Mouse (Mus musculus): ENCODE measurements around the gene Fam185a.

Gene Fam185a

DNA sequence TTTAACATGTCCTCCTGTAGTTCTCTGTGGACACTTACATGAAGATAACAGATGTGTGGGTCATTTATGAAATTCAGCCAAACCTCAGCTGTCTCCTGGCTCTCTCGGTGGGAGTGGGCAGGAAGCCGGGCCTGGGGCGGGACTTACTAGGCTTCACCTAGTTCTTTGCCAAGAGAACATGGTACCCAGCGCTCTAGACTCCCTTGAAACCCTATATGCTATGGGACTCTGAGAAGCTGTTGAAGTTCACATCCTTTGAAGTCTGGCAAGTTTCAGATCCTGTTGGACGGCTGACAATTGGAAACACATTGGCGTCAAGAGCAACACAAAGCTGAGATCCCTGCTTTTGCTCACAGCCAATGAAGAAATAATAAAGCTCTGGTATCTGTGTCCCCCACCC, 71.6 kb downstream of the Fam185a start:
- DNase-seq, result no peak

DNA sequence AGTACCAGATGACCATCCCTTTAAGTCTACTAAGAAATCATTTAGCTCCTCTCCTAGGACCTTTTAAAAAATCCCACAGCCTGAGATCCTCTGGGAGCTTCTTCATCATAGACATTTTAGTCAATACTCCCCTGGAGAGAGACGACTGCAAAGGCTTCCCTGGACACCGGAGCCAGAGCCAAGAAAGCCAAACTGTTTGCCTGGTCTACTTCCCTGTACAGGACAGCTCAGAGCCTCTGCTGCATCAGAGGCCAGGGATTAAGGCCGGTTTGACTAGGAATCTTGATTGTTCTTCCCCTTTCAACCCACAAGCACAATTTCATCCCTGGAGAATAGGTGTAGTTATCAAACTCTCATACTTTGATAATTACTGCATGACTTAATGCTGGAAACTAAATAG, 72.1 kb downstream of the Fam185a start:
- no peak for DNase-seq

DNA sequence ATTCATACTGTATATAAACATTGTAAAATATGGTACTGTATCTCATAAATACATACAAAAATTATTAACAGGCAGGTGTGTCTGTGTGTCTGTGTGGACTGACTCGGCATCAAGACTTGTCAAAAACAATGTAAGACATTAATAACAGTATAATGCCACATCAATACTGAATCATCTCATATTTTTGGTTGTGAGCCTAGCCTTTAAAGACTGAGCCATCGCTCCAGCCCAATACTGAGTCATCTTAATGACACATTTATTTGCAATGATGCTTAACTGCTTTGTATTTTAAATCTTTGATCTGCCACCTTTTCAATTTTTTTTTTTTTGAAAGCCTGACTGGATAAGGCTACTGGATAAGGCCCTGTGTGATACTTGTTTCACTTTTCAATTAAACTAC, 73.7 kb downstream of the Fam185a start:
- DNase-seq, result no peak

DNA sequence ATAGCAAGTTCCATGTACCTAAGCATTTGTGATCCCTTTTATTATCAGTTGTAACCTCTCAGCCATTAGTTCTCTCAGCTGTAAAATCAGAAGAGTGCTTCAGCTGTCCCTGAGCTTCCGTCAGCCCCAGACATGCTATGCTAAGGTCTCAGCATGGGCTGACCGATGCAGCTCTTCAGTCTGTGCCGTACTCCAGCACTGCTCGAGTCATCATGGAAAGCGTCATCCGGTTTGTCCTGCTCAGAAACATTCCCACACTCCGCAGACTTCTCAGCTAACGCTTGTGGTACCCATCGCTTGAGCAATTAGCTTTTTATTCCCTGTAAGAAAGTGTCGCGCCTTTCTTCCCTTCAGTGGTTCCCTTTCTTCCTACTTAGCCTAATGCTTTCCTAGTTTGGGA, 74.2 kb downstream of the Fam185a start:
- no peak for DNase-seq

DNA sequence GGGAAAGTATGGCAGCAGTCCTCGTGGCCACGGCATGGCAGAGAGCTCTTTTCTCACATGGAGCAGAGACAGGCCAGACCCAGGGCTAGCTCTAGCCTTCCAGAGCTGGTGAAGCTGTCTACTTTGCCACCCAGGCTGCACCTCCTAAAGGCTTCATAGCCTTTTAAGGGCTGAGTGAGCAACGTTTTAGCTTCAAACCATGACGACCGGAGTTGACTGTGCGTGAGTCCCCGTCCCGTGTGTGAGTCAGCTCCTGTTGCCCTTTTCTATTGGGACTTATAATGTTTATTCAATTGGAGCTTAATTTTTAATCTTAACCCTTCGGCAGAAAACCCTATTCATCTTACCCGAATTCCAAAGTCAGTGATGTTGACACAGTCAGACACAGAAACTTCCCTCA, 75.4 kb downstream of the Fam185a start:
- no peak for DNase-seq

DNA sequence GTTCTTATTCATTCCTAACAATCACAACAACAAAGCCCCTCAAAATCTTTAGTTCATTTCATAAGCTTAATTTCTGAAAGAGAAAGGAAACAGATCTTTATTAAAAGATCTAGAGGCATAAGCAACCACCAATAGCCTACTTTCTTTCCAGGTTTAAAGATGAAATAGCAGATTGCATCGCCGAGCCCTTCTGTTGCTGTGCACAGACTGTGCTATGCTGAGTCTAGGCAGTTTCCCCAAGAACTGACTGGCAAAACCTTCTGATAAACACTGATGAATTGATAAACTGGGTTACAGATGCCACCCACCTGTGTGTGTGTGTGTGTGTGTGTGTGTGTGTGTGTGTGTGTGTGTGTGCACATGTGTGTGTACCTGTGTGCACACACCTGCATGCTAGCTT, 76.2 kb downstream of the Fam185a start:
- no peak for DNase-seq

DNA sequence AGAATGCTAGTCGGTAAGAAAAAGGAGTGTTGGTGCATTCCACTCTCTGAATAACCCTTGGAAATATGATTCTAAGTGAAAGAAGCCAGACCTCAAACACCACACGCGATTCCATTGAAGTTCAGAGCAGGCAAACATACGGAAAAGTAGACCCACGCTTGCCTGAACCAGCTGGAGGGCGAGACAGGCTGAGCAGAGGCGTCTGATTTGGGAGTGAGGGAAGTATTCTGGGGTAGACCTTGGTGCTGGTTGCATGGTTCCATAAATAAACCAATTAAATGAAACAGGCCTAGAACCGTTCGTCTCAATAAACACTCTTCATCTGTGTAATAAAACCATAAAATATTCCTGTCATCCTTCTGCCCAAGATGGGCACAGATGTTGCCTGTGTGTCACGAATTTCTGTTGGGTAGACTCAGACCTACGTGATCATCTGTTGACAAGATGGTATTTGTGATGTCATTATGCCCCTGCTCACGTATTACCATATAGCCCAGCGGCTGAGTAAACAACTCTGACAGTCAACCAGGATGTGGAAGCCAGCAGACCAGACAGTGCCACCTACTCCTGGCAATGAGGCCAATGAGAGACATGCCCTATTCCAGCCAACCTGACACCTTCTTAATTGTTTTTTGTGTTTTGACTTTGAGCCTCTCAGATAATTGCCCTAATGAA, 78.3 kb downstream of the Fam185a start:
- no peak for DNase-seq

DNA sequence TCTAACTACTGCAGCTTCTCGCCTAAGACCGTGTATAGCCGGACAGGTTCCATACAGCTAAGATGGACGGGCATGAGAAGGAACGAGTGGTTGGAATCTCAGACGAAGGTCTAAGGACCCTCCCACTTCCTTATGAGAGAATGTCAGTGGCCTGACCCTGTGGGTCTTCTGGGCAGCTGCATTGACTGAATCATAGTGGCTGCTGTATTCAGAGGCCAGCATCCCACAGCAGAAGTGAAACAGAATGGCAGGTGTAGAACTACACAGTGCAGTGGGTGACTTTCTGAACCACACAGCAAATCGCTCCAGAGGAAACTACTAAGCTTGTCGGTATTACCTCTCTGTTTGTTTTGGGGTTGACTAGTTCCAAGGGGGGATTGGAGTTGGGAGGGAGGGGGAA, 80.4 kb downstream of the Fam185a start:
- no peak for DNase-seq

DNA sequence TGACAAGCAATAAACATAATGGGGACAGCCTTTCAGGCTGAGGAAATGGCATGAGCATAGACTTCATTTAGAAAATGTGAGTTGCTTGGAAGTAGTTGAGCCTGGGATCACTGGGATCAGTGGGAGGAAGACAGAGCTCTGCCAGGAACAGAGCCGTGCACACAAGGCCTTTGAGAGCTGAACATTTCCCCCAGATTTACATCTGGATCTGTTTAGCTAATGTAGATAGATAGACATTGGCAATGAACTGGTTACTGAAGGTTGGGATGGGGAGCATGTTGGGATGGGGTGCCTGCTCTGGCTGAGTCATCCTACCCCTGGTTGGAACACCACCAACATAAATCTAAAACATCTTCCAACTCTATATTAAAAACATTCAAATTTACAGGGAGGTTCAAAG, 82.1 kb downstream of the Fam185a start:
- DNase-seq, result no peak

DNA sequence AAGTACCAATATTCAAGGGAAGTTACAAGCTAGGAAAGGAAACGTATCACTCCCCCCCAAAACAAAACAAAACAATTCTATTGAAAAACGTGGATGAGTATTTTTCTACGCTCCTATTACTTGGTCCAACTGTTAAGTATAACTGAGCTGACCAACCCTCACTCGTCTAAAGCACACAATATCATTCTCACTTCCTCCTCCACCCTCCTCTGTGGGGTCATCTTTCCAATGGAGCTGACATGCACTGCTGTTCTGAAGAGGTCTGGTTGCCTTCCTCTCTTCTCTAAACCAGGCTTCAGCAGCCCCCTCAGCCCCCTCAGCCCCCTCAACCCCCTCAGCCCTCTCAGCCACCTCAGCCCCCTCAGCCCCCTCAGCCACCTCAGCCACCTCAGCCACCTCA, 85.0 kb downstream of the Fam185a start:
- no peak for DNase-seq

DNA sequence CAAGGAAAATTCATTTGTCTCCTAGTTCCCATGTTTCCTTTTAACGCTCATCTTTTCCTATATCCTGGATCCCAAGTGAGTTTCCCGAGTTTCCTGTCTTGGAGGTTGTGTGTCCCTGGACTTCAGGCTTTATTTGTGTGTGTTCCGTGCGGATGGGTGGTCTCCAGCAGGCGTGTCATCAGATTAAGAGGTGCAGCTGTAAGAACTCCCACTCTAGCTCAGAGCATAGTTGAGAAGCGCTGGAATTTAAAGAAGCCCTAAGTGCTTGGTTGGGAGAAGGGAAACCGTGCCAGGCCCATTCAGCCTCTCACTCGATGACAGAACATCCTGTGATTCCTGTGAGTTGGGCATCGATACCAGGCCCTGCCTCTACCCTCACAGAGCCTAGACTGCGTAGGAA, 88.6 kb downstream of the Fam185a start:
- DNase-seq, result no peak

DNA sequence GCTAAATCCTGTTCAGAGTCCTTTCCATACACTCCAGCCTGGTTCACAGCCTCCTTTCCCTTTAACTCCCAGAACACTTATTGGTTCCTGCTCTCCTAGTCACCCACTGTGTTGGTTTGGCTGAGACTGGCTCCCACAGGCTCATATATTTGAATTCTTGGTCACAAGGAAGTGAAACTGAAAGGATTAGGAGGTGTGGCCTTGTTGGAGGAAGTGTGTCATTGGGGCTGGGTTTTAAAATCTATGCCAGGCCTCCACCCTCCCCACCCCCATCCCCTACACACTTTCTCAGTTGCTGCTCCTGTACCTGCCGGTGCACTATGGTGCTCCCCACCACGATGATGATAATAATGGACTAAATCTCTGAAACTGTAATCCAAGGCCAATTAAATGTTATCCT, 92.8 kb downstream of the Fam185a start:
- DNase-seq, result no peak

DNA sequence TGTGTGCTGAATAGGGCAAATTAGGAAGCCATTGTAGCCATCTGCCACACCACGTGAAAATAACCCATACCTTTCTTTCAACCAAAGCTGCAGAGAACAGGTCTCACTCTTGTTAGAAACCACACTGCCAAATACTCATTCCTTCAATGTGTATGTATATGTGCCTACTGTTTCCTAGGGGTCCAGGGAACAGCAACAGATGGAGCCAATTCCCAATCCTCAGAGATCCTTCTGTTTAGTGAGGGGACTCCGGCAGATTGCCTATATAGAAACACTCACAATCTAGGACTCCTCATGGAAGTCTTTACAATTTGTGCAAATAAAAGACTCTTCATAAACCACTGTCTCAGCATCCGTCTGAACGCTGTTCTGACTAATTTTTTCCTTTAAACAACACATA, 93.4 kb downstream of the Fam185a start:
- DNase-seq, result no peak

DNA sequence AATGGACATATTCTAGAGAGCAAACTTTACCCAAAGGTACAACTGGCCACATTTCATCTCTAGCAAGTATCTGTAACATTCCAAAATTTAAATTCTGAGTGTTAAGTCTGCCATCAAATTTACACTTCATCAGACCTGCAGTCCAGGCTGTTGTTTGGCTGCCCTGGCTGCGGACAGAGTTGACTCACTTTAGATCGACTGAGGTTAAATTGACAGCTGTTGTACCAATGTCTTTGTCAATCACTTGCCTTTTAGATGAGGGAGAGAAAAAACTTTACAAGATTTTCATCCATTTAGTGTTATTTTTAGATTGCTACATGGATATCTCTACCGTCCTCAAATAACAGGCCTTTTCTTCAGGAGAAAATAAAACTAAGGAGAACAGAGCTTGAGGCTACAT, 94.4 kb downstream of the Fam185a start:
- DNase-seq, result no peak

DNA sequence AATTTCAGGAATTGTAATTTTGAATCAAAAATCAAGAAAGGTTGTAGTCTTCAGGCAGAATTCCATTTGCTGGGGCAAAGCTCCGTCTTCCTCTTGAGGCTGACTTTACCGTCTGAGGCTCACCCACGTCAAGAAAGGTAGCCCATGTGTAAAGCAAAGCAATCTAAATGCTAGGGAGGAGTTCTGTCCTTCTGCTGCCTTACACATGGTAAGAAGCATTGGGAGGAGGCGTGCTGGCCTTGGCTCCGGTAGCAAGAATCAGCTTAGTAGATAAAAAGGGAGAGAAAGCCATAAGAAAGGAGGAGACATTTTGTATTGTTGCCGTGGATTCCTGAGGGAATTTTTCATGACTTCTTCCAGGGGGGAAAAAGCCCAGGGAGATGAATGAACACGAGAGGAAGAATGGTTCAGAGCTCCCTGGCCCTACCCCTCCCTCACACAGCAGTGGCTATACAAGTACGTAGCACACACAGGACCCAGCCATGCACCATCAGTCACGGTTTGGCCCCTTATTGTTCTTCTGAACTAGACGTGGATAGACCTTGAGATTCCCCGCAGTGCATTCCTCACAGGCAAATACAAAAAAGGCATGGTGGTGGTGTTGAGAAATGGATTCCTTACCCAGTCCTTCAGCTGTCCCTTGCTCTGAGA, 102.2 kb downstream of the Fam185a start:
- no peak for DNase-seq

DNA sequence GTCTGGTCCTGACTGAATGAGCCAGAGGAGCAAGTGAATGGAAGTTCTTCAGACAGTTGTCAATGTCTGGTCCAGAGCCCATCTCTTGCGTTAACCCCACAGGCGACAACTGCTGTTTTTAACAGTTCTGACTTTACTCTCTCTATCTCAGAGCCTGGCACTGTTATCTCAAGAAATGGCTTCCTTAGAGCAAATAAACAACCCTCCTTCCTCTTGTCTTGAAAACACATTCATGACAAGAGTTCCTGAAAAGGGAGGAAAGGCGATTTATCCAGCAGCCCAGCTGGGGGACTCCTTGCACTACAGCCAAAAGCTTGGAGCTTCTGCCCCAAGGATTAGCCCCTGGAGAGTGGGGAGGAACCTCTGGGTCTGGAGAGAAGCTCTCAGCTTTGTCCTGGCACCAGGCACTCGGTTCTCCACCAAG, 102.7 kb downstream of the Fam185a start:
- no peak for DNase-seq

DNA sequence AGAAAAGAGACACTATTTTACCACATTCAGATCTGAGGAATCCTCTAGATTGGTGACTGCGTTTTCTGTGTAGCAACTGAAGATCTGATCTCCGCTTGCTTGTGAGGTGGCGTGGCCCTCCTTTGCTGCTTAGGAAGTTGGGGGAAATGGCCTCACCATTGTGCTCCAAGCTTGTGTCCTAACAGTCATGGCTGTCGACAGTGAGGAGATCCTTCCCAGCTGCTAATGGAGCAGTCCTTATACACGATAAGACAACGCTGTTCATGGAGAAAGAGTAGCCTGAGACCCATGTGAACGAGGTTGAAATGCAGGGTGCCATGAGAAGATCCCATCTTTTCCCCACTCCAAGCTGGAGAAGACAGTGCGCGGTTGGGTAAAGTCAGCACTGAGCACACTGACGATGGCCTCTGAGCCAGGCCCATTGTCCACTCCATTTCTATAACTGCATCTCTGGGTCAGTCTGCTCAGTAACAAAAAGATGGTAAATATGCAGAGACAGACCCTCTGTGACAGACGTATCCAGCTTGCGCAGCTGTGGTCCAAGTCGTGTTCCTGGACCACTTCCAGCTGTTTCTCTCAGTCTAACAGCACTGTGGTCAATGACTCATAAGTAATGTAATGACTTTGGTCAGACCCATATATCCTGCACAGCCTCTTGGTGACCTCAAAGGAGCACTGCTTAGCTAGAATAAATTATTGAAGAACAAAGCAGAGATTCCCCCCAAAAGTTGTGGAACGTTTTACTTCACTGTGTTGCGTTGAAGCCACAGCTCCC, 103.5 kb downstream of the Fam185a start:
- DNase-seq, result no peak

DNA sequence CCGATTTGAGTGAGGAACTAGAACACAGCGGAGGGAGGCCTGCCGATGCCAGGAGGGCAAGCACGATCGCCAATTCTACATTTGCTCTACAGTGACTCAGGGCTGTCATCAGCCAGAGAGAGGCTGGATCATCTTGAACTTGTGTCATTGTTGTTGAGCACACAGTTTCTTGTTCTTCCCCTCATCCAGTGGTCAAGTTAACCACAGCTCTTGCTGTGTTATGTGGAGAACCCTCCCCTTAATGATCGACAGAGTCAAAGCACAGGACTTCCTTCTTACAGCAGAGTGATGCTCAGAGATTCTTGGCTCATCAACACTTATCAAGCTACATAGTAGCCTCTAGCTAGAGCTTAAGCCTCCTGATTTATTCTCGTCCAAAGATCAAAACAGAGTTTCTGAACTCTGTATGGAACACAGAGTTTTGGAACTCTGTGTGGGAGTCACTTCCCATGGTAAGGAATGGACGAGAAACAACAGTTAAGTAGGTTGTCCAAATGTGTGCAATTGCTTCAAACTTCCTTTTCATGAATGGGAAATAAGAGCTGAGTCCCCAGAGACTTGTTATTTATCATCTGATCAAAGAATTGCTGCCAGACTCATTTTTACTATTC, 104.5 kb downstream of the Fam185a start:
- DNase-seq, result no peak

Measured in cerebellum, adult 9-10 months (tissue).